Mouse (Mus musculus) ES-E14 (cell line): ENCODE results near the gene Zfp106. TPM values are rescaled to one million over a fixed set of nuclear protein-coding genes. Genes with fewer than 3 reads are reported as not detected.

Source experiments
- DNase-seq: peaks from one replicate; pipeline ENCODE4 v3.0.0-alpha.2; 2013; ENCODE audit warnings: low read depth, low spot score
- H3K27ac ChIP-seq: 2 replicates; pipeline ENCODE4 v1.5.1; 2012; ENCODE audit warnings: low read depth, mild to moderate bottlenecking, low read length, moderate library complexity, mixed read lengths; ENCODE audit not compliant: poor library complexity, insufficient read depth, severe bottlenecking
- H3K36me3 ChIP-seq: 2 replicates; pipeline ENCODE4 v1.6.1; 2012; ENCODE audit warnings: mild to moderate bottlenecking, low read length, moderate library complexity, mixed read lengths; ENCODE audit not compliant: control insufficient read depth, poor library complexity, insufficient read depth, severe bottlenecking
- H3K4me1 ChIP-seq, 2 experiments: fragments of 150-350 bp in 1 of 2; sonication (generic) in 1 of 2; 2 replicates each; pipeline ENCODE4 v1.6.1; 2012; ENCODE audit warnings: low read length in 2 of 2, mild to moderate bottlenecking in 1 of 2, mixed read lengths in 1 of 2; ENCODE audit not compliant: control insufficient read depth in 2 of 2, insufficient read depth in 2 of 2, poor library complexity in 1 of 2
- H3K4me3 ChIP-seq, 2 experiments: fragments of 150-350 bp in 1 of 2; sonication (generic) in 1 of 2; 2 replicates each; pipeline ENCODE4 v1.5.1; 2012; ENCODE audit warnings: low read length in 2 of 2, low read depth in 1 of 2, mild to moderate bottlenecking in 1 of 2, mixed read lengths in 1 of 2; ENCODE audit not compliant: insufficient read depth in 1 of 2, poor library complexity in 1 of 2, severe bottlenecking in 1 of 2
- H3K9ac ChIP-seq: 2 replicates; pipeline ENCODE4 v1.6.1; 2012; ENCODE audit warnings: low read depth, mild to moderate bottlenecking, low read length, mixed read lengths; ENCODE audit not compliant: poor library complexity, insufficient read depth, severe bottlenecking
- H3K9me3 ChIP-seq: fragments of 150-350 bp; sonication (generic); 2 replicates; pipeline ENCODE4 v1.6.1; 2012; ENCODE audit warnings: low read depth, mild to moderate bottlenecking, low read length; ENCODE audit not compliant: control insufficient read depth, insufficient read depth
- CHD2 ChIP-seq: IDR thresholded peaks from 2 replicates; pipeline ENCODE4 v1.6.1; 2014; ENCODE audit warnings: mild to moderate bottlenecking, low read depth, low read length, inconsistent platforms
- HCFC1 ChIP-seq: IDR thresholded peaks from 2 replicates; pipeline ENCODE4 v1.6.1; 2012; ENCODE audit warnings: low read length, inconsistent platforms, borderline replicate concordance; ENCODE audit not compliant: insufficient read depth
- MAFK ChIP-seq: IDR thresholded peaks from 2 replicates; pipeline ENCODE4 v1.6.1; 2014; ENCODE audit warnings: mild to moderate bottlenecking, low read depth, low read length, inconsistent platforms; ENCODE audit not compliant: insufficient read depth
- ZC3H11A ChIP-seq: IDR thresholded peaks from 2 replicates; pipeline ENCODE4 v1.6.1; 2012; ENCODE audit warnings: low read depth, mild to moderate bottlenecking, inconsistent platforms, low read length, borderline replicate concordance
- ZNF384 ChIP-seq: IDR thresholded peaks from 2 replicates; pipeline ENCODE4 v1.6.1; 2012; ENCODE audit warnings: low read depth, low read length, inconsistent platforms
- in situ Hi-C, 2 experiments: fragments of 600-800 bp; cut with MboI; formaldehyde crosslinking; loops; one replicate each; pipeline ENCODE4 v1.15.1; 2025; ENCODE audit warnings: low sequenced_read_pairs in 2 of 2, inconsistent platforms in 1 of 2; ENCODE audit not compliant: unreplicated experiment in 2 of 2
- total RNA-seq: library from RNA; depleted of rRNA; stranded (reverse); fragments of 300-350 nt; gene quantifications from 2 replicates; pipeline ENCODE4 v1.2.3, GENCODE M21; 2012

Gene Zfp106
- total RNA-seq, 1 experiment: 117 TPM

DNA sequence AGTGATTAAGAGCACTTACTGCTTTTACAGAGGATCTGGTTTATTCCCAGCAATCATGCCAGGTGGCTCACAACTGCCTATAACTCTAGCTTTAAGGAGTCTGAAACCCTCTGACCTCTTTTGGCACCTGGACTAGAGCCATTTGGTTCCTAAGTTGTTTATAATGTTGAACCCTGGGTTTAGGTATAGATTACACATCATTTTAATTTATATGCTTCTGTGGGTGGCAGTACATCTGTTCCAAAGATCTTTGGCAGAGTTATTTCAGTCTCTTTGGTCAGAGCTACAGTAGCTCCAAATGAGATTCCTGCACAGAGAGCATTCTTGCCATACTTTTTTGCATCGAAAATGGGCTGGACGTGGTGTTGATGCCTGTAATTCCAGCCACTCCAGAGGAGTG lies 34.1 kb upstream of the Zfp106 start:
- in situ Hi-C loops: no loop called here
- Histone ChIP-seq H3K36me3 (peaks cover 2% of the 10 kb centered on the region; the same call in 1 of the 2 replicates), H3K4me1 (no peaks in the 10 kb centered on the region), H3K9me3 (no peaks in the 10 kb centered on the region), H3K9ac (no peak overlapping the region), H3K4me3 (no peak overlapping the region), H3K27ac (no peak overlapping the region)
- TF ChIP-seq MAFK: no peak
- no peak for TF ChIP-seq CHD2
- no peak for TF ChIP-seq ZC3H11A
- no peak for TF ChIP-seq HCFC1
- no peak for TF ChIP-seq ZNF384
- DNase-seq: no peak

DNA sequence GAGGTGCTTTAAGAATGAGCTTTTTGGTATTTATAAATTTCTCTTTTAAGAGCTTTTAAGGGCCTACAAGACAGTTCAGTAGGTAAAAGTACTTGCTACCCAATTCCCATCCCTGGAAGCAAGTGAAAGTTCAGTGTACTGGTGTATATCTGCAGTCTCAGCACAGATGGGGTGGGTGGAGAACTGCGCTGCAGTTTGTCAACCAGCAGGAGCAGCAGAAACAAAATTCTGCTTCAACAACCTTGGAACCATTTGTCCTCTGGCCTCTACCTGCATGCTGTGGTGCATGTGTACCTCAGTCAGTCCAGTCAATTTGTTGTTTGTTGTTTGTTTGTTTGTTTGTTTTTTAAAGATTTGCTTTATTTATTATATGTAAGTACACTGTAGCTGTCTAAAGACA lies 28.6 kb upstream of the Zfp106 start:
- H3K9ac ChIP-seq: no peak overlapping the region
- H3K4me1 ChIP-seq: no peaks in the 10 kb centered on the region
- H3K27ac ChIP-seq: no peak overlapping the region
- in situ Hi-C loops: no loop called here
- peak; percentile 28; the same call in 1 of the 2 replicates for TF ChIP-seq MAFK
- TF ChIP-seq HCFC1: no peak
- no peak overlapping the region for H3K4me3 ChIP-seq
- no peaks in the 10 kb centered on the region; the same call in 1 of the 2 replicates for H3K36me3 ChIP-seq
- no peak for DNase-seq
- H3K9me3 ChIP-seq: no peaks in the 10 kb centered on the region

DNA sequence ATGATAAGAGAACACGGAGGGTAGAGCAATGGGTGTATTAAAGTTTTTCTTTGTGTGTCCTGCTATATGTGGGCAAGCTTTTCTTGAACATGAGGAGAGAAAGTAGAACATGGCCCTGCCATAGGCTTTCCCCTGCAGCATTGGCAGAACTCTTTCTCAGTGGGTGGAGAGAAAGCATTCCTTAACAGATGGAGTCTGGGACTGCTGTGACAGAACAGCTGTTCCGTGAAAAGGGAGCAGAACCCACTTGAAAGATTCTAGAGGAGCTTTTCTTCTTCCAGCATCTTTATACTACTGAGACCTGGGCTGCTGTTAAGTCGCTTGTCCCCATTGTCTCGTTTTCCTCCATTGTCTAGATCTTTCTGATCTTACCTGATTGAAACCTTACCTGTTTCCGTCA lies 26.1 kb upstream of the Zfp106 start:
- Histone ChIP-seq H3K9me3 (no peaks in the 10 kb centered on the region), H3K4me3 (no peak overlapping the region), H3K9ac (no peak overlapping the region), H3K36me3 (no peaks in the 10 kb centered on the region; the same call in 1 of the 2 replicates), H3K27ac (no peak overlapping the region), H3K4me1 (no peaks in the 10 kb centered on the region)
- DNase-seq: no peak
- in situ Hi-C loops: no loop called here
- no peak for TF ChIP-seq HCFC1
- no peak for TF ChIP-seq CHD2
- no peak for TF ChIP-seq MAFK
- no peak for TF ChIP-seq ZNF384
- TF ChIP-seq ZC3H11A: no peak

DNA sequence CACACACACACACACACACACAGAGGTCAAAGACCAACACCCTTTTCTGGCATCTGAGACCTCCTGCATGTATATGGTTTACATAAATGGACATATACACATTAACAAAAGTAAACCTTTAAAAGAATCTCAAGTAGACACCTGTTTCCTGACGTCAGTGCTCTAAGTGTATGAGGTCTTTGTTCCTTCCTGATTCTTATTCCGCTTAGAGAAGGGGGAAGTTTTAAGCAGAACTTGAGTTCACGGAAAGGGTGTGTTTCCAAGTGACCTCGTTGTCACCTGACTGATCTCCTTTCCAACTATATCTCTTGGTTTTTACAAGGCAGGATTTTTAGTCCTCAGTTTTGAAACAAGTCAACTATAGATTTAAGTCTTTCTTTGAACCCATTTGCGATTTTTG lies 14.6 kb upstream of the Zfp106 start:
- no peak overlapping the region for H3K4me3 ChIP-seq
- H3K36me3 ChIP-seq: no peaks in the 10 kb centered on the region
- in situ Hi-C loops: no loop called here
- H3K9ac ChIP-seq: no peak overlapping the region
- TF ChIP-seq ZNF384: no peak
- TF ChIP-seq HCFC1: no peak
- no peak for TF ChIP-seq CHD2
- TF ChIP-seq MAFK: no peak
- TF ChIP-seq ZC3H11A: no peak
- no peak overlapping the region for H3K27ac ChIP-seq
- DNase-seq: no peak
- no peaks in the 10 kb centered on the region for H3K9me3 ChIP-seq
- H3K4me1 ChIP-seq: peaks cover 2 to 4% of the 10 kb centered on the region in 2 experiments; a peak in 1 of 4 replicates

DNA sequence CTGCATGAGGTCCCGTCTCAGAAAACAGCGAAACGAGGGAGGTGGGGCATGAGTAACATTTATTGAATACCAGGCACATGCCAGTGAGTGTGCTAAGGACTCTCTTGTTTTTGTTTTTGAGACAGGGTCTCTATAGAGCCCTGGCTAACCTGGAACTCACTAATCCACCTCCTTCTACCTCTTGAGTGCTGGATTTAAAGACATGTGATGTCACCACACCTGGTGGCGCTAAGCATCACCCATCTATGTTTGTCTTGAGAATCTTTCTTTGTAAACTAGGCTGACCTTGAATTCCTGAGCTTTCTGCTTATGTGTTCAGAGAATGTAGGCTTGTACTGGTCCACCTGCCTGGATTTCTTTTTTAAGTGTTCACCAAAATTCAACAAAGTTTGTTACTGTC lies 14.2 kb upstream of the Zfp106 start:
- in situ Hi-C loops: no loop called here
- Histone ChIP-seq H3K9me3 (no peaks in the 10 kb centered on the region), H3K9ac (no peak overlapping the region), H3K36me3 (no peaks in the 10 kb centered on the region), H3K4me1 (peaks cover 2 to 4% of the 10 kb centered on the region in 2 experiments; a peak in 1 of 4 replicates), H3K4me3 (no peak overlapping the region), H3K27ac (no peak overlapping the region)
- no peak for DNase-seq
- TF ChIP-seq CHD2: no peak
- TF ChIP-seq HCFC1: no peak
- TF ChIP-seq ZNF384: no peak
- TF ChIP-seq MAFK: no peak
